Mouse (Mus musculus) thymus, adult 2 months (tissue): ENCODE results near the gene Trmt2a. TPM values are rescaled to one million over a fixed set of nuclear protein-coding genes. Genes with fewer than 3 reads are reported as not detected.
"Not testable (repeated sequence)": the region's sequence is repeated elsewhere in the genome, so short reads cannot be mapped to it uniquely, and the experiment has no call there.

Source experiments
- DNase-seq: peaks from one replicate; pipeline ENCODE4 v3.0.0; 2021
- H3K27ac ChIP-seq: fragments of 200-500 bp; 2 replicates; pipeline ENCODE4 v1.5.1; 2012; ENCODE audit warnings: low read length, control low read depth; ENCODE audit not compliant: control insufficient read depth, insufficient read depth
- H3K27me3 ChIP-seq: fragments of 200-500 bp; 2 replicates; pipeline ENCODE4 v1.6.1; 2012; ENCODE audit warnings: mild to moderate bottlenecking, low read length, moderate library complexity, mixed read lengths; ENCODE audit not compliant: control insufficient read depth, insufficient read depth
- H3K36me3 ChIP-seq: fragments of 200-500 bp; 2 replicates; pipeline ENCODE4 v1.6.1; 2012; ENCODE audit warnings: mild to moderate bottlenecking, low read length, moderate library complexity; ENCODE audit not compliant: control insufficient read depth, insufficient read depth
- H3K4me1 ChIP-seq: fragments of 200-500 bp; replicated peaks from 2 replicates; pipeline ENCODE4 v1.6.1; 2012; ENCODE audit warnings: low read length; ENCODE audit not compliant: control insufficient read depth, insufficient read depth
- H3K4me3 ChIP-seq: fragments of 200-500 bp; 2 replicates; pipeline ENCODE4 v1.5.1; 2012; ENCODE audit warnings: mild to moderate bottlenecking, low read length, control low read depth, moderate library complexity; ENCODE audit not compliant: control insufficient read depth, insufficient read depth
- CTCF ChIP-seq: fragments of 200-500 bp; IDR thresholded peaks from 2 replicates; pipeline ENCODE4 v1.5.1; 2012; ENCODE audit warnings: mild to moderate bottlenecking, control low read depth, low read length, moderate library complexity, borderline replicate concordance; ENCODE audit not compliant: control insufficient read depth, poor library complexity, insufficient read depth; ENCODE audit errors: extremely low read depth
- POLR2A ChIP-seq: fragments of 200-500 bp; IDR thresholded peaks from 2 replicates; pipeline ENCODE4 v1.6.1; 2012; ENCODE audit warnings: mild to moderate bottlenecking, low read length, control low read depth, moderate library complexity; ENCODE audit not compliant: control insufficient read depth, poor library complexity, insufficient read depth; ENCODE audit errors: extremely low read depth
- WGBS: fragments of 180-500 bp; shearing (Covaris S2); methylation state at CpG from one replicate; pipeline ENCODE4 v1.1.7; 2018; 5-methylcytosine and 5-hydroxymethylcytosine counted together
- polyA plus RNA-seq: library from polyadenylated mRNA; depleted of rRNA; stranded (reverse); fragments of >200 nt; gene quantifications from 2 replicates; pipeline ENCODE4 v1.2.3, GENCODE M21; 2012; rRNA removed

Trmt2a gene
- polyA plus RNA-seq, 1 experiment: 98.4 TPM

- Histone ChIP-seq H3K27ac (no peak overlapping the region), H3K4me3 (no peak overlapping the region), H3K36me3 (peaks cover 82% of the 10 kb centered on the region), H3K4me1 (no peaks in the 10 kb centered on the region), H3K27me3 (no peaks in the 10 kb centered on the region)
- peak; percentile 27 for DNase-seq
- WGBS: 94% methylated on average over 5 of the region's 5 CpGs
- TF ChIP-seq POLR2A (no peak), CTCF (no peak)
These were observed 19.7 kb downstream of the Trmt2a start for GRCm38 (mm10) chr16:18268182-18268581.

GRCm38 (mm10) chr16:18275166-18275565 lies 26.7 kb downstream of the Trmt2a start:
- Histone ChIP-seq H3K36me3 (peaks cover 88% of the 10 kb centered on the region), H3K4me3 (no peak overlapping the region), H3K4me1 (no peaks in the 10 kb centered on the region), H3K27me3 (no peaks in the 10 kb centered on the region), H3K27ac (no peak overlapping the region)
- WGBS: 97% methylated on average over 2 of the region's 2 CpGs
- TF ChIP-seq POLR2A: no peak
- TF ChIP-seq CTCF: no peak
- no peak for DNase-seq

- H3K27me3 ChIP-seq: no peaks in the 10 kb centered on the region
- WGBS: 3% methylated on average over 4 of the region's 4 CpGs
- H3K4me3 ChIP-seq: peak overlapping the region; percentile 29
- H3K27ac ChIP-seq: no peak overlapping the region
- peaks cover 14% of the 10 kb centered on the region for H3K36me3 ChIP-seq
- TF ChIP-seq CTCF: no peak
- TF ChIP-seq POLR2A: no peak
- H3K4me1 ChIP-seq: peaks cover 6% of the 10 kb centered on the region
- no peak for DNase-seq
These were observed 39.7 kb downstream of the Trmt2a start for GRCm38 (mm10) chr16:18288166-18288565.

GRCm38 (mm10) chr16:18288581-18289061 lies 40.1 kb downstream of the Trmt2a start:
- no peak for DNase-seq
- H3K4me1 ChIP-seq: peaks cover 6% of the 10 kb centered on the region
- H3K27ac ChIP-seq: no peak overlapping the region
- peak overlapping the region; percentile 90 for H3K4me3 ChIP-seq
- H3K36me3 ChIP-seq: peaks cover 9% of the 10 kb centered on the region
- TF ChIP-seq CTCF (no peak), POLR2A (no peak)
- WGBS: under 1% methylated on average over 31 of the region's 31 CpGs
- no peaks in the 10 kb centered on the region for H3K27me3 ChIP-seq

- peak within 1 kb of the TSS; percentile 90 for H3K4me3 ChIP-seq
- peak; percentile 98 for DNase-seq
- H3K27ac ChIP-seq: peak within 1 kb of the TSS; percentile 32; the same call in 1 of the 2 replicates
- H3K4me1 ChIP-seq: peaks cover 6% of the 10 kb centered on the region
- H3K27me3 ChIP-seq: no peaks in the 10 kb centered on the region
- H3K36me3 ChIP-seq: peaks cover 4% of the 10 kb centered on the region
- WGBS: under 1% methylated on average over 71 of the region's 71 CpGs
- TF ChIP-seq POLR2A (peak; percentile 86), CTCF (0 out of 2 replicates have a peak, but pooled peaks have one; percentile 48)
These were observed 40.6 kb downstream of the Trmt2a start, which contains the start of gene Dgcr8 for GRCm38 (mm10) chr16:18289067-18289588. TSS of gene Dgcr8 (minus strand) at chr16:18289246.

GRCm38 (mm10) chr16:18289614-18290013 lies 41.1 kb downstream of the Trmt2a start:
- peak overlapping the region; percentile 47 for H3K4me3 ChIP-seq
- DNase-seq, H3K27me3 ChIP-seq, H3K4me1 ChIP-seq, H3K36me3 ChIP-seq: not testable (repeated sequence)
- WGBS: 0% methylated on average over 10 of the region's 10 CpGs
- H3K27ac ChIP-seq: peak overlapping the region; percentile 32; the same call in 1 of the 2 replicates

Other genes starting within 250 kb of the Trmt2a start
- 110 and 117 TPM in 2 replicates for gene Dgcr6, start 195.8 kb upstream of the Trmt2a start, polyA plus RNA-seq
- 74.1 and 84.2 TPM in 2 replicates for gene Prodh, start 158.5 kb upstream of the Trmt2a start, polyA plus RNA-seq
- 5.7 and 6.6 TPM in 2 replicates for gene Rtn4r, start 121.0 kb upstream of the Trmt2a start, polyA plus RNA-seq
- 0.08 TPM in 2 replicates for gene Ccdc188, start 30.8 kb upstream of the Trmt2a start, polyA plus RNA-seq
- gene Zdhhc8, start 13.5 kb upstream of the Trmt2a start, polyA plus RNA-seq: 316 and 374 TPM in 2 replicates
- 81.8 and 116 TPM in 2 replicates for gene Ranbp1, start 53 bp downstream of the Trmt2a start, polyA plus RNA-seq
- gene Gm49776, start 9.6 kb downstream of the Trmt2a start, polyA plus RNA-seq: not detected in 2 replicates
- 70.0 and 79.3 TPM in 2 replicates for gene Dgcr8, start 40.6 kb downstream of the Trmt2a start, polyA plus RNA-seq
- 53.7 and 67.3 TPM in 2 replicates for gene Tango2, start 99.4 kb downstream of the Trmt2a start, polyA plus RNA-seq
- 52.3 and 56.0 TPM in 2 replicates for gene Arvcf, start 99.5 kb downstream of the Trmt2a start, polyA plus RNA-seq
- 10.6 and 10.7 TPM in 2 replicates for gene Txnrd2, start 177.7 kb downstream of the Trmt2a start, polyA plus RNA-seq
- gene Comt, start 178.2 kb downstream of the Trmt2a start, polyA plus RNA-seq: 104 and 108 TPM in 2 replicates